Mouse (Mus musculus): ENCODE data around the gene Hoxc9.

GRCm38 (mm10) chr15:102939256-102940155 lies 36.7 kb upstream of the Hoxc9 start:
- TF ChIP-seq CTCF (IDR thresholded peaks at IDR 0.05; ENCODE audit: insufficient read depth, low read depth, low read length) (no peak), POLR2A (IDR thresholded peaks at IDR 0.05; ENCODE audit: insufficient read depth, low read depth, low read length) (no peak)
